Mouse (Mus musculus) heart, embryonic 16.5 days (tissue): Measurements from ENCODE around the gene Armh1. TPM values are rescaled to one million over a fixed set of nuclear protein-coding genes. Genes with fewer than 3 reads are reported as not detected.
"Not testable (repeated sequence)": the region's sequence is repeated elsewhere in the genome, so short reads cannot be mapped to it uniquely, and the experiment has no call there.

ENCODE experiments used
- ATAC-seq: fragments of 200-750 bp; cut with Nextera tagmentation; replicated peaks from 2 replicates; pipeline ENCODE4 v1.8.0; 2017; ENCODE audit warnings: moderate number of reproducible peaks; ENCODE audit not compliant: insufficient read depth, low FRiP score; ENCODE audit errors: extremely low read depth
- H3K27ac ChIP-seq: fragments of 300-500 bp; sonication (generic); 2 replicates; pipeline ENCODE4 v1.5.1; 2014; ENCODE audit warnings: mild to moderate bottlenecking, low read length, control low read depth, moderate library complexity
- H3K27me3 ChIP-seq: fragments of 300-500 bp; sonication (generic); 2 replicates; pipeline ENCODE4 v1.6.1; 2014; ENCODE audit warnings: low read length, mixed read lengths; ENCODE audit not compliant: control insufficient read depth, insufficient read depth
- H3K36me3 ChIP-seq: fragments of 300-500 bp; sonication (generic); 2 replicates; pipeline ENCODE4 v1.6.1; 2014; ENCODE audit not compliant: control insufficient read depth, insufficient read depth
- H3K4me1 ChIP-seq: fragments of 300-500 bp; sonication (generic); 2 replicates; pipeline ENCODE4 v1.6.1; 2014; ENCODE audit warnings: low read length, mixed read lengths; ENCODE audit not compliant: control insufficient read depth, insufficient read depth
- H3K4me2 ChIP-seq: fragments of 300-500 bp; sonication (generic); 2 replicates; pipeline ENCODE4 v1.6.1; 2014; ENCODE audit warnings: low read depth, mild to moderate bottlenecking, control low read depth, low read length
- H3K4me3 ChIP-seq: fragments of 300-500 bp; sonication (generic); 2 replicates; pipeline ENCODE4 v1.5.1; 2014; ENCODE audit warnings: mild to moderate bottlenecking, control low read depth, low read length
- H3K9ac ChIP-seq: fragments of 300-500 bp; sonication (generic); 2 replicates; pipeline ENCODE4 v1.6.1; 2014; ENCODE audit warnings: low read length, control low read depth
- H3K9me3 ChIP-seq: fragments of 300-500 bp; sonication (generic); replicated peaks from 2 replicates; pipeline ENCODE4 v1.6.1; 2016; ENCODE audit warnings: low read length; ENCODE audit not compliant: control insufficient read depth
- WGBS: fragments of 180-500 bp; shearing (Covaris S2); extraction: QIAGEN DNeasy Blood & Tissue Kit; methylation state at CpG from one replicate; pipeline ENCODE4 v1.1.7; 2014; 5-methylcytosine and 5-hydroxymethylcytosine counted together
- polyA plus RNA-seq: library from polyadenylated mRNA; unstranded; fragments of >200 nt; fragmentation: Nextera tagmentation; extraction: Ambion mirVana; gene quantifications from 2 replicates; pipeline ENCODE4 v1.2.1, GENCODE M21; 2015

Gene Armh1
- polyA plus RNA-seq, 1 experiment from 2014 or later, result 0.85 TPM

- H3K9me3 ChIP-seq, result peaks cover 9% of the 10 kb centered on the region
- peaks cover 5% of the 10 kb centered on the region; the same call in 1 of the 2 replicates for H3K4me1 ChIP-seq
- no peak for ATAC-seq
- H3K4me2 ChIP-seq, result no peak overlapping the region
- H3K27me3 ChIP-seq, result no peaks in the 10 kb centered on the region
- no peak overlapping the region for H3K27ac ChIP-seq
- no peak overlapping the region for H3K9ac ChIP-seq
- no peak overlapping the region for H3K4me3 ChIP-seq
- H3K36me3 ChIP-seq, result peaks cover 64% of the 10 kb centered on the region
- 85% methylated on average over 4 of the region's 4 CpGs for WGBS
Observed at GRCm38 (mm10) chr4:117274720-117275119, 22.8 kb upstream of the Armh1 start.

GRCm38 (mm10) chr4:117272459-117272858 is 20.5 kb upstream of the Armh1 start:
- Histone ChIP-seq H3K4me2 (no peak overlapping the region), H3K4me1 (no peaks in the 10 kb centered on the region), H3K27ac (no peak overlapping the region), H3K4me3 (no peak overlapping the region), H3K36me3 (peaks cover 57% of the 10 kb centered on the region), H3K27me3 (no peaks in the 10 kb centered on the region), H3K9me3 (peaks cover 9% of the 10 kb centered on the region), H3K9ac (no peak overlapping the region)
- 43% methylated on average over 12 of the region's 12 CpGs for WGBS
- ATAC-seq, result no peak

GRCm38 (mm10) chr4:117270278-117270677 is 18.4 kb upstream of the Armh1 start:
- Histone ChIP-seq H3K9ac (no peak overlapping the region), H3K4me1 (no peaks in the 10 kb centered on the region), H3K27ac (no peak overlapping the region), H3K36me3 (peaks cover 38% of the 10 kb centered on the region), H3K4me3 (no peak overlapping the region), H3K27me3 (no peaks in the 10 kb centered on the region), H3K9me3 (peaks cover 9% of the 10 kb centered on the region), H3K4me2 (no peak overlapping the region)
- WGBS, result 12% methylated on average over 6 of the region's 6 CpGs
- ATAC-seq, result no peak

GRCm38 (mm10) chr4:117267831-117268437 is 16.0 kb upstream of the Armh1 start:
- 80% methylated on average over 25 of the region's 25 CpGs for WGBS
- Histone ChIP-seq H3K27ac (no peak overlapping the region), H3K9ac (no peak overlapping the region), H3K9me3 (no peaks in the 10 kb centered on the region), H3K4me3 (no peak overlapping the region), H3K27me3 (no peaks in the 10 kb centered on the region), H3K4me2 (no peak overlapping the region), H3K4me1 (no peaks in the 10 kb centered on the region), H3K36me3 (peaks cover 19% of the 10 kb centered on the region)
- ATAC-seq, result no peak

- Histone ChIP-seq H3K4me2 (no peak overlapping the region), H3K9me3 (no peaks in the 10 kb centered on the region), H3K27me3 (no peaks in the 10 kb centered on the region), H3K27ac (no peak overlapping the region), H3K4me1 (no peaks in the 10 kb centered on the region), H3K9ac (no peak overlapping the region), H3K4me3 (no peak overlapping the region), H3K36me3 (peaks cover 12% of the 10 kb centered on the region)
- 0 out of 2 replicates have a peak, but pooled peaks have one; percentile 30 for ATAC-seq
- WGBS, result 12% methylated on average over 2 of the region's 2 CpGs
Observed at GRCm38 (mm10) chr4:117267284-117267683, 15.4 kb upstream of the Armh1 start.

GRCm38 (mm10) chr4:117262987-117263386 is 11.1 kb upstream of the Armh1 start:
- H3K27me3 ChIP-seq, result no peaks in the 10 kb centered on the region
- H3K27ac ChIP-seq, result no peak overlapping the region
- ATAC-seq, result no peak
- no peaks in the 10 kb centered on the region for H3K4me1 ChIP-seq
- H3K9me3 ChIP-seq, result no peaks in the 10 kb centered on the region
- no peak overlapping the region for H3K4me2 ChIP-seq
- no peak overlapping the region for H3K9ac ChIP-seq
- no peak overlapping the region for H3K4me3 ChIP-seq
- WGBS, result 75% methylated on average over 8 of the region's 8 CpGs
- peaks cover 3% of the 10 kb centered on the region; the same call in 1 of the 2 replicates for H3K36me3 ChIP-seq

- Histone ChIP-seq H3K4me2 (no peak overlapping the region), H3K27ac (no peak overlapping the region), H3K36me3 (no peaks in the 10 kb centered on the region), H3K4me3 (no peak overlapping the region), H3K27me3 (no peaks in the 10 kb centered on the region), H3K4me1 (no peaks in the 10 kb centered on the region), H3K9me3 (no peaks in the 10 kb centered on the region), H3K9ac (no peak overlapping the region)
- ATAC-seq, result no peak
- 69% methylated on average over 13 of the region's 13 CpGs for WGBS
Observed at GRCm38 (mm10) chr4:117262101-117262913, 10.4 kb upstream of the Armh1 start.

GRCm38 (mm10) chr4:117261222-117261621 is 9.3 kb upstream of the Armh1 start:
- 92% methylated on average over 2 of the region's 2 CpGs for WGBS
- H3K9ac ChIP-seq, result no peak overlapping the region
- H3K4me3 ChIP-seq, result no peak overlapping the region

GRCm38 (mm10) chr4:117259909-117260308 is 8.0 kb upstream of the Armh1 start:
- not testable (repeated sequence) for H3K9ac ChIP-seq, H3K4me3 ChIP-seq, H3K27me3 ChIP-seq, H3K27ac ChIP-seq, H3K4me1 ChIP-seq, H3K36me3 ChIP-seq, H3K4me2 ChIP-seq, H3K9me3 ChIP-seq, ATAC-seq
- 64% methylated on average over 6 of the region's 6 CpGs for WGBS

More at GRCm38 (mm10) chr4:117261222-117261621, 9.3 kb upstream of the Armh1 start:
- no peak for ATAC-seq
- H3K4me1 ChIP-seq, result no peaks in the 10 kb centered on the region
- no peaks in the 10 kb centered on the region for H3K9me3 ChIP-seq
- no peaks in the 10 kb centered on the region for H3K27me3 ChIP-seq
- H3K27ac ChIP-seq, result no peak overlapping the region
- no peak overlapping the region for H3K4me2 ChIP-seq
- no peaks in the 10 kb centered on the region for H3K36me3 ChIP-seq
